Mouse (Mus musculus) myocyte (in vitro differentiated cells): Measurements from ENCODE around the gene Cmya5. TPM values are rescaled to one million over a fixed set of nuclear protein-coding genes. Genes with fewer than 3 reads are reported as not detected.

ENCODE experiments used
- H3K27me3 ChIP-seq: one replicate; pipeline ENCODE4 v1.6.1; 2011; ENCODE audit not compliant: control insufficient read depth, insufficient read depth, insufficient read length
- H3K36me3 ChIP-seq: one replicate; pipeline ENCODE4 v1.6.1; 2011; ENCODE audit not compliant: control insufficient read depth, insufficient read depth
- H3K4me2 ChIP-seq: one replicate; pipeline ENCODE4 v1.6.1; 2011; ENCODE audit warnings: low read depth, control low read depth
- H3K4me3 ChIP-seq: one replicate; pipeline ENCODE4 v1.5.1; 2011; ENCODE audit warnings: mild to moderate bottlenecking, control low read depth, moderate library complexity
- H3K79me2 ChIP-seq: one replicate; pipeline ENCODE4 v1.6.1; 2011; ENCODE audit not compliant: control insufficient read depth, insufficient read depth
- H3ac ChIP-seq: one replicate; pipeline ENCODE4 v1.6.1; 2011; ENCODE audit not compliant: control insufficient read depth, insufficient read length
- CEBPB ChIP-seq: IDR thresholded peaks from 2 replicates; pipeline ENCODE4 v1.6.1; 2011; ENCODE audit warnings: mild to moderate bottlenecking, moderate library complexity; ENCODE audit not compliant: poor library complexity, insufficient read depth, severe bottlenecking
- E2F4 ChIP-seq: IDR thresholded peaks from one replicate; pipeline ENCODE4 v1.6.1; 2011; ENCODE audit warnings: mild to moderate bottlenecking, control low read depth, moderate library complexity; ENCODE audit not compliant: insufficient read depth
- MAX ChIP-seq: IDR thresholded peaks from one replicate; pipeline ENCODE4 v1.6.1; 2011; ENCODE audit warnings: low read depth, mild to moderate bottlenecking, control low read depth
- MYOD1 ChIP-seq, 3 experiments: IDR thresholded peaks; one replicate each; pipeline ENCODE4 v1.6.1; 2011; ENCODE audit warnings: control low read depth in 2 of 3, low read depth in 2 of 3, mild to moderate bottlenecking in 2 of 3, moderate library complexity in 1 of 3; ENCODE audit not compliant: insufficient read length in 2 of 3, control insufficient read depth in 1 of 3
- MYOG ChIP-seq, 3 experiments: IDR thresholded peaks; one replicate each; pipeline ENCODE4 v1.6.1; 2011; ENCODE audit warnings: control low read depth in 2 of 3, low read depth in 2 of 3, mild to moderate bottlenecking in 2 of 3; ENCODE audit not compliant: insufficient read length in 2 of 3, control insufficient read depth in 1 of 3, insufficient read depth in 1 of 3
- POLR2A ChIP-seq: IDR thresholded peaks from one replicate; pipeline ENCODE4 v1.6.1; 2011; ENCODE audit warnings: low read depth, mild to moderate bottlenecking, control low read depth, moderate library complexity; ENCODE audit not compliant: insufficient read length
- POLR2AphosphoS2 ChIP-seq: IDR thresholded peaks from one replicate; pipeline ENCODE4 v1.6.1; 2011; ENCODE audit warnings: low read depth, control low read depth; ENCODE audit not compliant: insufficient read length
- REST ChIP-seq: IDR thresholded peaks from one replicate; pipeline ENCODE4 v1.6.1; 2011; ENCODE audit warnings: mild to moderate bottlenecking, control low read depth, moderate library complexity; ENCODE audit not compliant: insufficient read depth, insufficient read length
- SRF ChIP-seq: IDR thresholded peaks from one replicate; pipeline ENCODE4 v1.6.1; 2011; ENCODE audit warnings: low read depth; ENCODE audit not compliant: control insufficient read depth, insufficient read length
- TCF12 ChIP-seq: IDR thresholded peaks from one replicate; pipeline ENCODE4 v1.6.1; 2011; ENCODE audit warnings: mild to moderate bottlenecking, control low read depth; ENCODE audit not compliant: poor library complexity, insufficient read depth, severe bottlenecking
- TCF3 ChIP-seq: IDR thresholded peaks from one replicate; pipeline ENCODE4 v1.6.1; 2011; ENCODE audit warnings: low read depth, control low read depth; ENCODE audit not compliant: insufficient read length
- USF1 ChIP-seq: IDR thresholded peaks from one replicate; pipeline ENCODE4 v1.6.1; 2011; ENCODE audit warnings: low read depth, mild to moderate bottlenecking, control low read depth, moderate library complexity
- polyA plus RNA-seq: library from polyadenylated mRNA; unstranded; fragments of >200 nt; fragmentation: generic; extraction: Trizol; gene quantifications from one replicate; pipeline ENCODE4 v1.2.1, GENCODE M21; 2012; ENCODE audit warnings: missing spikeins

Cmya5 gene
- polyA plus RNA-seq, 1 experiment: 0.04 TPM

DNA sequence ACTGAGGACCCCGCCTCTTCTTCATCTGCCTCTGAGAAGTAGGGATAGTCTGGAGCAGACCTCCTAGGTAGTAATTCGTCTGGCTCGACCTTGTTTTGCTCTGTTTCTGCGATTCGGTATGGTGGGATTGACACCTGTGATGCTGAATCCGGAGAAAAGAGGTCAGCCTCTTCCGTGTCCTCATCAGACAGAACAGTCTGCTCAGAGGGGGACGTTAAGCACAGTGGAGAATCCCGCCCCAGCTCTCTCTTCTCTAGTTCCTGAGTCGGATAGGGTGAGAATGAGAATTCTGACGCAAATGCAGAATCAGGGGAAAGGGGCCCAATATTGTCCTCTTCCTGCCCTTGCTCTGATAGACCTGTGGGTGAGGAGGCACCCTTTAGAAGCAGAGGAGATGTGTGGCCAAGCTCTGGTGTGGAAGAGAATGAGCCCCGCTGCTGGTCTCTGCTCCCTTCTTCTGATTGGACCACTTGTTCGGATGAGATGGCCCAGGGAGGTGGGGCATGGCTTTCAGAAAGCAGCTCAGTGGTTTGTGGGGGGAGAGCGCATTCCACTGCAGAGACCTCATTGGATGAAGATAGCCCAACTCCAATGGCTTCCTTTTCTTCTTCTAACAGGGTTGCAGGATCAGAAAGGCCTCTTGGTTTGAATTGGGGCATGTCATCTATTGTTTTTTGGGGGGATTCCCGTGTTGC lies 49.3 kb downstream of the Cmya5 start:
- TF ChIP-seq USF1 (no peak), TCF3 (no peak), POLR2AphosphoS2 (no peak), SRF (no peak)
- no peaks in the 10 kb centered on the region for H3K36me3 ChIP-seq
- H3K79me2 ChIP-seq: no peaks in the 10 kb centered on the region
- H3ac ChIP-seq: no peak overlapping the region
- H3K27me3 ChIP-seq: no peaks in the 10 kb centered on the region
- H3K4me2 ChIP-seq: no peak overlapping the region
- H3K4me3 ChIP-seq: no peak overlapping the region

DNA sequence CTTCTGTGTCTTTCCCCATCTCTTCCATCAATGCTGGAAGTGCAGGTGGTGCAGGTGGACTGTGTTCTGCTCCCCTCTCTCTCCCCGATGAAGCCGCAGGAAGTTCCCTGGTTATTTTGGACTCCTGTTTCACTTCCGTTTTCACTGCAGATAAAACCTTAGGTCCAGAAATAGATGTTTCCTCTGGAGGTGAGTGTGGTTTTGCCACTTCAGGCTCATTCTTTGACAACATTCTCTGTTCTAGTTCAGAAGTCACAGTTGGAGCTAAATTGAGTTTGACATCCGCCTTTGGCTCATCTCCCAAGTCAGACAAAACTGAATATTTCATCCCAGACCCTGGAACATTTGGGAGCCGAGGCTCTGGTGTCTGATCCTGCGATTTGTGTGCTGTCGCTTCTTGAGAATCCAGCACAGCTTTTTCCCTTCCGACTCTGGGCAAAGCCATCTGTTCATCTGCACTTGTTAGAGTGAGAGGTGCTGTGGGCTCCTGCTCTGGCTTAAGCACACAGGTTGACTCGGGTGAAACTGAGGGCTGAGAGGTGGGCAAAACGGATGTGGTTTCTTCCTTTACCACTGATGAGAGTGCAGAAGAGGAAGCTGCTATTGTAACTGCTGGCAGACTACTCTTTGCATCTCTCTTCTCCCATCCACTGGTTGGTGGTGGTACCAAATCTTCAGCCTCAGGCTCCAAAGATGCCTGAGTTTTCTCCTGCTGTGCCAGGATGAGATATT lies 50.2 kb downstream of the Cmya5 start:
- Histone ChIP-seq H3K4me3 (no peak overlapping the region), H3K36me3 (no peaks in the 10 kb centered on the region), H3K4me2 (no peak overlapping the region), H3K79me2 (no peaks in the 10 kb centered on the region), H3K27me3 (no peaks in the 10 kb centered on the region), H3ac (no peak overlapping the region)
- TF ChIP-seq CEBPB: no peak
- no peak for TF ChIP-seq REST
- no peak for TF ChIP-seq MYOD1 (IDR thresholded peaks at IDR 0.05; ENCODE audit: control insufficient read depth in 1 of 3, insufficient read length in 2 of 3, low read depth in 2 of 3)
- no peak for TF ChIP-seq TCF3
- no peak for TF ChIP-seq E2F4
- no peak for TF ChIP-seq USF1
- TF ChIP-seq TCF12: no peak

DNA sequence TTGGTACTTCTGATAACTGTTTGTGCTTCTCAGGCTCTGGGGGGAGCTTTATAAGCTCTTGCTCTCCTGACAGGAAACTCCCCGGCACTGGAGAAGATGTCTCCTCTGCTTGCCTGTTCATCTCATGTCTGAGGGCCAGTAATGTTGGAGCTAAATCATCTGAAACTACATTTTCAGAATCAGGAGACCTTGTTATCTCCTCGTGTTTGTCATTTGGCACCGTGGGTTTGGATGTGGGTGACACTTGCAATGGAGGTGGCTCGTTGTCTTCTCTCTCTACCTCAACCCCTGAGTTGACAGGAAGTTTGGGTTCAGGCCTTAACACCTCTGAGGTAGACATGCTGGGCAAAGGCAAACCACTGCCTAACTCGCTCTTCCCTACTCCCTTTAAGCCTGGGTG lies 50.8 kb downstream of the Cmya5 start:
- no peak for TF ChIP-seq MAX
- no peak for TF ChIP-seq MYOD1 (IDR thresholded peaks at IDR 0.05; ENCODE audit: control insufficient read depth in 1 of 3, insufficient read length in 2 of 3, low read depth in 2 of 3)
- no peak for TF ChIP-seq TCF12
- TF ChIP-seq USF1: no peak
- TF ChIP-seq POLR2A: no peak
- TF ChIP-seq TCF3: no peak
- TF ChIP-seq SRF: no peak
- no peak for TF ChIP-seq CEBPB
- TF ChIP-seq MYOG (IDR thresholded peaks at IDR 0.05; ENCODE audit: control insufficient read depth in 1 of 3, insufficient read depth in 1 of 3, insufficient read length in 2 of 3, low read depth in 2 of 3): no peak
- no peak for TF ChIP-seq REST
- TF ChIP-seq E2F4: no peak
- TF ChIP-seq POLR2AphosphoS2: no peak
- Histone ChIP-seq H3K4me3 (no peak overlapping the region), H3ac (no peak overlapping the region), H3K27me3 (no peaks in the 10 kb centered on the region), H3K4me2 (no peak overlapping the region), H3K36me3 (no peaks in the 10 kb centered on the region), H3K79me2 (no peaks in the 10 kb centered on the region)

DNA sequence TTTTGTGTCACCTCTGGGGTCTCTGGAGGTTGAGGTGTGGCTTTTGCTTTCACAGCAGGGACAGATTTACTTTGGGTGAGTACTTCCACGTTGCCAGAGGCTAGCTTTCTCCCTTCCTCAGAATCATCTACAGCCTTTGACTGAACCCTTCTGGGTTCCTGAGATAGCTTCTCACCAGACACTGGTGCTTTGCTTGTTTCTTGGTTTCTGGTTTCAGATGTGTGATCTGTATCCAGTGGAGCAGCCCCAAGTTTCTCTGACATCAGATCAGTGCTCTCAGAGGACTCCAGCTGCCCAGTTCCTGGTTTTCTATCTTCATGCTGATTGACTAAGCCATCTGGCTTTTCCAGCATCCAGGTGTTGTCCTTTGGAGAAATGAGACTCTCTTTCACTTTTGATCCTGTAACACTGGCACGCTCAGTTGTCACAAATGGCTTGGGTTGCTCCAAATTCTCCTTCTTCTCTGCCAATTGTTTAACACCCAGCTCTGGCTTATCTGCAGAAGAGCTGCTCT lies 51.6 kb downstream of the Cmya5 start:
- no peak for TF ChIP-seq POLR2A
- no peak for TF ChIP-seq MYOG (IDR thresholded peaks at IDR 0.05; ENCODE audit: control insufficient read depth in 1 of 3, insufficient read depth in 1 of 3, insufficient read length in 2 of 3, low read depth in 2 of 3)
- no peak for TF ChIP-seq TCF3
- TF ChIP-seq MYOD1 (IDR thresholded peaks at IDR 0.05; ENCODE audit: control insufficient read depth in 1 of 3, insufficient read length in 2 of 3, low read depth in 2 of 3): no peak
- no peak for TF ChIP-seq TCF12
- TF ChIP-seq POLR2AphosphoS2: no peak
- no peak for TF ChIP-seq CEBPB
- TF ChIP-seq USF1: no peak
- TF ChIP-seq MAX: no peak
- TF ChIP-seq REST: no peak
- no peak for TF ChIP-seq SRF
- no peak for TF ChIP-seq E2F4
- Histone ChIP-seq H3ac (no peak overlapping the region), H3K4me2 (peak overlapping the region; percentile 21), H3K4me3 (no peak overlapping the region), H3K36me3 (no peaks in the 10 kb centered on the region), H3K79me2 (no peaks in the 10 kb centered on the region), H3K27me3 (no peaks in the 10 kb centered on the region)

DNA sequence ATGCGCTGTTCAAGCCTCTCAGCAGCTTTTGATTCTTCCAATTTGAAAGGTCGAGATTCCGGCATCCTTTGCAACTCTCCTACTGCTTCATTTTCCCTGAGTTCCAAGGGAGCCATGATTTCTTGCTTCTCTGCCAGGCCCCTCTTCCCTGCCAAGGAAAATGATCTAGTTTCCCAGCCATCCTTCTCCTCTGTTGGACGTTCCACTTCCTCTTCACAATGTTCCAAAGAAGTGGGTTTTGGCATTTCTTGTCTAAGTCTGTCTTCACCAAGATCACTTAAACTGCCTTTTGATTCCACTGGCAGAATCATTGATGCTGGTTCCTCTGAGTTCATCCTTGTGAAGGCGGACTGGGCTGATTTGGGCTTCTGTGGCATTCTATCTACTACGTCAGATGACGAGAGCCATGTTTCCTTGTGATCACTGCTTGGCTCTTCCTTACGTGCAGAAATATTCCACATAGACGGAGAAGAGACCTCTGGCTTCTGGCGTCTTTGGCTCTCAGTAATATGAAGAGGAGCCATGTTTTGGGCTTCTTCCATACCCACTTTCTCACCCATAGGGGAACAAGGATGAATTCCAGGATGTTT lies 52.6 kb downstream of the Cmya5 start:
- TF ChIP-seq POLR2AphosphoS2: no peak
- no peak for TF ChIP-seq POLR2A
- no peak for TF ChIP-seq REST
- TF ChIP-seq CEBPB: no peak
- no peak for TF ChIP-seq E2F4
- no peak for TF ChIP-seq SRF
- TF ChIP-seq TCF3: no peak
- TF ChIP-seq TCF12: no peak
- no peak for TF ChIP-seq MAX
- no peak for TF ChIP-seq MYOG (IDR thresholded peaks at IDR 0.05; ENCODE audit: control insufficient read depth in 1 of 3, insufficient read depth in 1 of 3, insufficient read length in 2 of 3, low read depth in 2 of 3)
- no peak for TF ChIP-seq MYOD1 (IDR thresholded peaks at IDR 0.05; ENCODE audit: control insufficient read depth in 1 of 3, insufficient read length in 2 of 3, low read depth in 2 of 3)
- Histone ChIP-seq H3ac (no peak overlapping the region), H3K36me3 (no peaks in the 10 kb centered on the region), H3K27me3 (no peaks in the 10 kb centered on the region), H3K4me2 (no peak overlapping the region), H3K4me3 (no peak overlapping the region), H3K79me2 (no peaks in the 10 kb centered on the region)
